Mouse (Mus musculus) small intestine, adult 2 months (tissue): ENCODE data around the gene Fam210b. TPM values are rescaled to one million over a fixed set of nuclear protein-coding genes. Genes with fewer than 3 reads are reported as not detected.
"Not testable (repeated sequence)": the region's sequence is repeated elsewhere in the genome, so short reads cannot be mapped to it uniquely, and the experiment has no call there.

Source experiments
- H3K27ac ChIP-seq: fragments of 200-500 bp; 2 replicates; pipeline ENCODE4 v1.5.1; 2012; ENCODE audit warnings: low read depth, low read length, control low read depth, inconsistent platforms; ENCODE audit not compliant: insufficient read depth
- H3K27me3 ChIP-seq: fragments of 200-500 bp; 2 replicates; pipeline ENCODE4 v1.6.1; 2012; ENCODE audit warnings: mild to moderate bottlenecking, moderate library complexity, low read length, inconsistent platforms; ENCODE audit not compliant: control insufficient read depth, insufficient read depth
- H3K36me3 ChIP-seq: fragments of 200-500 bp; 2 replicates; pipeline ENCODE4 v1.6.1; 2012; ENCODE audit warnings: mild to moderate bottlenecking, low read length, control low read depth, inconsistent platforms; ENCODE audit not compliant: control insufficient read depth, insufficient read depth
- H3K4me1 ChIP-seq: fragments of 200-500 bp; 2 replicates; pipeline ENCODE4 v1.6.1; 2012; ENCODE audit warnings: low read length, inconsistent platforms, mixed read lengths; ENCODE audit not compliant: control insufficient read depth, insufficient read depth, insufficient read length
- H3K4me3 ChIP-seq: fragments of 200-500 bp; 2 replicates; pipeline ENCODE4 v1.5.1; 2012; ENCODE audit warnings: low read depth, mild to moderate bottlenecking, control low read depth, inconsistent platforms, low read length, moderate library complexity
- CTCF ChIP-seq: fragments of 200-500 bp; IDR thresholded peaks from 2 replicates; pipeline ENCODE4 v1.5.1; 2012; ENCODE audit warnings: low read depth, mild to moderate bottlenecking, control low read depth, inconsistent platforms, low read length, moderate library complexity, mixed read lengths; ENCODE audit not compliant: insufficient replicate concordance, insufficient read length; ENCODE audit errors: extremely low read depth
- POLR2A ChIP-seq: fragments of 200-500 bp; IDR thresholded peaks from 2 replicates; pipeline ENCODE4 v1.6.1; 2012; ENCODE audit warnings: low read depth, mild to moderate bottlenecking, control low read depth, inconsistent platforms, low read length, moderate library complexity
- WGBS: fragments of 180-500 bp; shearing (Covaris S2); methylation state at CpG from one replicate; pipeline ENCODE4 v1.1.7; 2018; 5-methylcytosine and 5-hydroxymethylcytosine counted together
- polyA plus RNA-seq: library from polyadenylated mRNA; depleted of rRNA; stranded (reverse); fragments of >200 nt; gene quantifications from 2 replicates; pipeline ENCODE4 v1.2.3, GENCODE M21; 2012; rRNA removed

Fam210b gene
- polyA plus RNA-seq: 16.8 and 22.7 TPM in 2 replicates

DNA sequence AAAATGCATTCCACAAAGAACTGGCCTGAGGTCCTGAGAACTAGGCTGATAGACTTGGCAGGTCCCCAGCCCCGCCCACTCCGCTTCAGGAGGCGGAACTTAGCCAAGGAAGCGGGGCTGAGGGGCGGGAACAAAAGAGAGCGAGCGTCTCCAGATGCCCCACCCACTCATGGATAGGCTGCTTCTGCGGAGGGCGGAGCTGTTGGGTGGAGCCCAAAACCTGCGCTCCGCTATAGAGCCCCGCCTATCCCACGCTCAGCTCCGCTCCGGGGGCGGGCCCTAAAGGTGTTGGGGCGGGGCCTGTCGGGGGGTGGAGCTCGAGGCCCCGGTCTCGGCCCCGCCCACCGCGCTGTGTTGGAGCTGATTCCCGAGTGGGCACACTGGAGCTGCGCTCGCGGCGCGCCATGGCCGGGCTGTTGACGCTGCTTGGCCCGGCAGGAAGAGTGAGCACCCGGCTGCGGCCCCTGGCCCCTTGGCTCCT lies at the start of gene Fam210b:
Fam210b (plus strand) TSS at position 308 of the 481 bp plus-strand sequence.
- Histone ChIP-seq H3K27ac (peak within 1 kb of the TSS; percentile 38; the same call in 1 of the 2 replicates), H3K4me1 (no peaks in the 10 kb centered on the region; the same call in 1 of the 2 replicates), H3K36me3 (no peaks in the 10 kb centered on the region), H3K27me3 (no peaks in the 10 kb centered on the region), H3K4me3 (peak within 1 kb of the TSS; percentile 97)
- TF ChIP-seq POLR2A (peak; percentile 74; the same call in 1 of the 2 replicates), CTCF (no peak)
- under 1% methylated on average over 35 of the region's 35 CpGs for WGBS

DNA sequence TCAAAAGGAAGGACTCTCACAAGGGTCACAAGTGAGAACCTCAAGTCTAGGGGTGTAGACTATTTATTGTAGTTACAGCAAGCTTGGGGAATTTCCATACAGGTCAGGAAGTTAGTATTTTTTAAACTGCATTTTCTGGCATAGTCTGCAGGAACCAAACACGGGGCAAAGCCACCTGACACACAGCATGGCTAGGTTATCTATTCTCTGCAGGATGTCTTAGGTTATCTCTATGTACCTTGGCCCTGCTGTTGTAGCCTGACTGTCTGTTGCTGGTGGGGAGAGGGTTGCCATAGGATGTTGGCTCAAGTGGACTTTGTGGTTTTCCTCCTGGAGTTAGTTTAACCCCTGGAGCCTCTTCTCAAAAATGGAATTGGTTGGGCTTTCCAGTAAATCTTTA lies 47.3 kb upstream of the Fam210b start:
- H3K27ac ChIP-seq: no peak overlapping the region
- no peaks in the 10 kb centered on the region for H3K36me3 ChIP-seq
- no peaks in the 10 kb centered on the region for H3K27me3 ChIP-seq
- no peak overlapping the region for H3K4me3 ChIP-seq
- no peaks in the 10 kb centered on the region for H3K4me1 ChIP-seq
- TF ChIP-seq CTCF: no peak
- no peak for TF ChIP-seq POLR2A
- WGBS: 18% methylated on average over 1 of the region's 1 CpGs

DNA sequence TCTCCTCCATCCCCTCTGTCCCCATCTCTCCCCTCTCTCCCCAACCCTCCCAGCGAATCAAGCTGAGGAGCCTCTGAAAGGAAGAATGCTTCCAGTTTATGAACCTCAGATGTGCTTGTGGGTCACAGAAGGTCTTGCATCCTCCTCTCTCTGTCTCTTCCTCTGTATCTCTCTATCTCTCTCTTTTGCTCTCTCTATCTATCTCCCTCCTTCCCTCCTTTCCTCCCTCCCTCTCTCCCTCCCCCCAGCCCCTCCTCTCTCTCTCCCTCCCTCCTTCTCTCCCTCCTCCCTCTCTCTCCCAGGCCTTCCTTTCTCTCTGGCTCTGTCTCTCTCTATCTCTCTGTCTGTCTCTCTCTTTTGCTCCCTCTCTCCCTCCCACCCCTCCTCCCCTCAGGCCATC lies 46.8 kb upstream of the Fam210b start:
- 53% methylated on average over 1 of the region's 1 CpGs for WGBS
- TF ChIP-seq POLR2A: no peak
- TF ChIP-seq CTCF: no peak
- H3K36me3 ChIP-seq: no peaks in the 10 kb centered on the region
- no peaks in the 10 kb centered on the region for H3K4me1 ChIP-seq
- H3K4me3 ChIP-seq: no peak overlapping the region
- no peaks in the 10 kb centered on the region for H3K27me3 ChIP-seq
- no peak overlapping the region for H3K27ac ChIP-seq

DNA sequence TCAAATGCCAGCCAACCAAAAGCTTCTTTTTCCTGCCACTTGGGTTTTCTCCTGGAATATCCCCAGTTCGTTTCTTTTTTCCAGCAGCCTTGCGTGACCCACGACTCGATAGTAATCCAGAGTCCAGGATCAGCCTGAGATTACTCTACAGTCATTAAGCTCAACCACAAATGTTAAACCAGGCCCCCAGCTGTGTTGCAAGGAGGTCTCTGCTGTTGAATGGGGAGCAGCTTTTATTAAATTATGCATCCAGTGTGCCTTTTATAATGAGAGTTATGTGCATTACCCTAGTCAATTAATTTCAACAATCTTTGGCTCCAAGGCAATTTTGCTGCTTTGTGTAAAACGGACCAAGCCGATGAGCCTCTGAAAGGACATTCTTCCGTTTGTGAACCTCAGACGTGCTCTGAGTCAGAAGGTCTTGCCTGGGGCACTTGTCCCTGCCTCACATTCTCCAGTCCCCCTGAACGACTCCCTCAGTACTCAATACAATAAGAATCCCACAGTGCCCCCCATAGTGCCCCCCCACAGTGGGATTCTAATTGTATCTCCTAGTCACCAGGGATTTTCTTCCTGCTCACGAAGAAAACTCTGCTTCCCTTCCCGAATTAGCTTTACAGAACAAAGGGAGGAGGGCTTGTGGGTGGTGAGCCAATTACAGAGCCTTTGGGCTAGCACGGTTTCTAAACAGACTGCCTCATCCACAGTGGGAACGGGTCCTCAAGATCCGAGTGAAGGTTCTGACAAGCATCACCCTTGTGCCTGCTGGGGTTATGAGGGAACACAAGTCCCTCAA lies 46.0 kb upstream of the Fam210b start:
- TF ChIP-seq POLR2A (no peak), CTCF (no peak)
- H3K4me3 ChIP-seq: no peak overlapping the region
- H3K4me1 ChIP-seq: no peaks in the 10 kb centered on the region
- H3K27me3 ChIP-seq: no peaks in the 10 kb centered on the region
- H3K36me3 ChIP-seq: no peaks in the 10 kb centered on the region
- no peak overlapping the region for H3K27ac ChIP-seq
- WGBS: 36% methylated on average over 14 of the region's 14 CpGs

DNA sequence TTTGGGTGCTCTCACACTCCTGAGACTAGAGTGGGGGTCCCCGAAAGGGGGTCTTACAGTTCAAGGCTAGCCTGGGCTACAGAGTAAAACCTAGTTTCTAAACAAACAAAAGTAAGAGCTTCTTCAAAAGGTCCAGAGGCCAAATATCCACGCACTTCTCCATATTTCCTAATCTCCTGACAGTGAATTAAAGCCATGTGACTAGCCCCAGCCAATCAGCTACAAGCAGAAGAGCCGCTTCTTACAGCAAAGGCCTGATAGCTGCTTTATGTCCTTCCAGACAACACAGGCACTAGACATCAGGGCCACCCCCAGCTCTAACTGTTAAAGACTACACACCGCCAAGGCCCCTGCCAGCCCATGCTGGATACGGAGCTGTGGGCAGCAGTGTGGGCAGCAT lies 43.0 kb upstream of the Fam210b start:
- no peak for TF ChIP-seq POLR2A
- TF ChIP-seq CTCF: no peak
- Histone ChIP-seq H3K4me1 (no peaks in the 10 kb centered on the region), H3K27me3 (no peaks in the 10 kb centered on the region), H3K4me3 (no peak overlapping the region), H3K27ac (no peak overlapping the region), H3K36me3 (no peaks in the 10 kb centered on the region)
- WGBS: 86% methylated on average over 5 of the region's 5 CpGs

DNA sequence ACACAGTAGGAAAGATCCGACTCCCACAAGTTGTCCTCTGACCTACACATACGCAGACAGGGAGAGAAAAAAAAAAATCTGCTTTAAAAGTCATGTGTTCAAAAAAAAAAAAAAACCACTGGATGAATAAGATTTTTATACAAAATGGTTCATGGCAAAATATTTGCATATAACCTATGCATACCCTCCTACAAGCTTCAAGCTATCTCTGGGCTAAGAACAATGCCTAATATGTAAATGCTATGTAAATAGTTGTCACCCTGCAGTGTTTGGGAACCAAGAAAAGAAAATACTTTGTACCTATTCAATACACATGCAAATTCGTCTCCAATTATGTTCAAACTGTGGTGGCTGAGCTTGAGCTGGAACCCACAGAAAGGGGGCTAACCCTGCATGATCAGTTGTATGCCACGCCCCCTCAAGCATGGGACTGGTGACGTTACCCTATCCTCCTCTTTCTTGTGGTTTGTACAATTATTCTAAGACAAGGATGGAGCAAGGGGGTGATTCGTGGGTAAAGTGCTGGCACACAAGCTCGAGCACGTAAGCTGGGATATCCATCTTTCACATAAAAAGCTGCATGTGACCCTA lies 41.2 kb upstream of the Fam210b start:
- no peak overlapping the region for H3K27ac ChIP-seq
- H3K27me3 ChIP-seq: no peaks in the 10 kb centered on the region
- no peaks in the 10 kb centered on the region for H3K4me1 ChIP-seq
- 61% methylated on average over 8 of the region's 8 CpGs for WGBS
- no peak overlapping the region for H3K4me3 ChIP-seq
- no peaks in the 10 kb centered on the region for H3K36me3 ChIP-seq
- TF ChIP-seq POLR2A (no peak), CTCF (no peak)

DNA sequence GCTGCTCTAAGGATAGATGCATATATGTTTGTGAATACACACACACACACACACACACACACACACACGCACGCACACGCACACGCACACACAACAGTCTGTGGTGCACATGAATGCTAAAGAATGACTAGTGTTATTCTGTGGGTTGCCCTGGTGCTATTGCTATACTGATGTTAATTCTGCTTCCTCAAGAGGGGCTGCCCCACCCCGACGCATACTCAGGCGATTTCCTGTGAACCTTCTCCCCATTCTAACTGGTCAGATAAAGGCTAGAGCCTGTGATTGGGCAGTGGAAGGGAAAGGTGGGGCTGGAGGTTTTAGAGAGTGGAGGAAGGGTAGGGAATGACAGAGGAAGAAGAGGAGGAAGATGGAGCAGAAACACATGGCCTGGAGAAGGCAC lies 39.8 kb upstream of the Fam210b start:
- WGBS: 68% methylated on average over 7 of the region's 7 CpGs
- not testable (repeated sequence) for H3K36me3 ChIP-seq

More for the DNA sequence above, 39.8 kb upstream of the Fam210b start:
- not testable (repeated sequence) for H3K4me3 ChIP-seq, H3K27ac ChIP-seq, H3K4me1 ChIP-seq, H3K27me3 ChIP-seq
